Mouse (Mus musculus): ENCODE measurements at regions not wholly inside any gene's neighbourhood (a gene's known extent, or its start where the extent isn't known, plus 50 kb on each side); places are given as distances from the start of the nearest gene placed in this dataset.

GRCm38 (mm10) chr4:106053496-106053895, 262.5 kb upstream of the Usp24 start:
- H3K9ac ChIP-seq (ENCODE audit: control insufficient read depth, low read depth, low read length, poor library complexity, severe bottlenecking) = no peak overlapping the region
- no peaks in the 10 kb centered on the region for H3K9me3 ChIP-seq (replicated peaks; ENCODE audit: insufficient read depth, low read length)
- no peak for DNase-seq (ENCODE audit: low read depth, low spot score)

GRCm38 (mm10) chr4:106054324-106054723, 261.7 kb upstream of the Usp24 start:
- H3K9me3 ChIP-seq (replicated peaks; ENCODE audit: insufficient read depth, low read length) = no peaks in the 10 kb centered on the region

More at GRCm38 (mm10) chr4:106053496-106053895, 262.5 kb upstream of the Usp24 start:
- H3K27me3 ChIP-seq (ENCODE audit: control insufficient read depth in 1 of 2, insufficient read depth in 2 of 2, low read length in 2 of 2) = no peaks in the 10 kb centered on the region
- no peaks in the 10 kb centered on the region for H3K36me3 ChIP-seq (ENCODE audit: control insufficient read depth in 1 of 2, insufficient read depth in 2 of 2, low read length in 2 of 2)
- TF ChIP-seq HCFC1 (IDR thresholded peaks at IDR 0.05; ENCODE audit: low read depth, low read length) (no peak), MAZ (IDR thresholded peaks at IDR 0.05; ENCODE audit: low read depth, low read length) (no peak), SIN3A (IDR thresholded peaks at IDR 0.05; ENCODE audit: low read length) (no peak), GABPA (IDR thresholded peaks at IDR 0.05; ENCODE audit: low read depth, low read length) (no peak), TBP (IDR thresholded peaks at IDR 0.05; ENCODE audit: low read depth, low read length) (no peak), MAFK (IDR thresholded peaks at IDR 0.05; ENCODE audit: borderline replicate concordance, low read depth, low read length) (no peak), RAD21 (IDR thresholded peaks at IDR 0.05; ENCODE audit: low read depth, low read length) (no peak), ZNF384 (IDR thresholded peaks at IDR 0.05; ENCODE audit: low read depth, low read length) (no peak), POLR2AphosphoS2 (IDR thresholded peaks at IDR 0.05; ENCODE audit: low read length) (no peak), E2F4 (IDR thresholded peaks at IDR 0.05; ENCODE audit: borderline replicate concordance, low read depth, low read length) (no peak), NRF1 (IDR thresholded peaks at IDR 0.05; ENCODE audit: insufficient read depth, low read depth, low read length, poor library complexity, severe bottlenecking) (no peak), CTCF (IDR thresholded peaks at IDR 0.05 in 2 of 3, conservative IDR thresholded peaks at IDR 0.05 in 1 of 3; ENCODE audit: control insufficient read depth in 1 of 3, insufficient read depth in 1 of 3, low read depth in 2 of 3, low read length in 3 of 3, poor library complexity in 1 of 3, severe bottlenecking in 1 of 3) (no peak), MEF2A (IDR thresholded peaks at IDR 0.05; ENCODE audit: extremely low read depth, insufficient replicate concordance, low read depth, low read length, poor library complexity, severe bottlenecking) (no peak), CHD1 (IDR thresholded peaks at IDR 0.05; ENCODE audit: low read depth, low read length) (no peak), NELFE (IDR thresholded peaks at IDR 0.05; ENCODE audit: low read depth, low read length) (no peak), ELF1 (IDR thresholded peaks at IDR 0.05; ENCODE audit: low read depth, low read length) (no peak)
- no peak overlapping the region for H3K4me3 ChIP-seq (ENCODE audit: control insufficient read depth in 1 of 2, insufficient read depth in 1 of 2, low read depth in 2 of 2, low read length in 2 of 2)
- no peak overlapping the region for H3K27ac ChIP-seq (ENCODE audit: control insufficient read depth, low read depth, low read length)
- no peaks in the 10 kb centered on the region for H3K4me1 ChIP-seq (ENCODE audit: control insufficient read depth in 1 of 2, insufficient read depth in 2 of 2, low read length in 2 of 2)
- H3K79me2 ChIP-seq (ENCODE audit: control insufficient read depth, insufficient read depth, low read length, poor library complexity) = no peaks in the 10 kb centered on the region

More at GRCm38 (mm10) chr4:106054324-106054723, 261.7 kb upstream of the Usp24 start:
- Histone ChIP-seq H3K79me2 (ENCODE audit: control insufficient read depth, insufficient read depth, low read length, poor library complexity) (no peaks in the 10 kb centered on the region), H3K4me1 (ENCODE audit: control insufficient read depth in 1 of 2, insufficient read depth in 2 of 2, low read length in 2 of 2) (no peaks in the 10 kb centered on the region), H3K9ac (ENCODE audit: control insufficient read depth, low read depth, low read length, poor library complexity, severe bottlenecking) (no peak overlapping the region), H3K36me3 (ENCODE audit: control insufficient read depth in 1 of 2, insufficient read depth in 2 of 2, low read length in 2 of 2) (no peaks in the 10 kb centered on the region), H3K27ac (ENCODE audit: control insufficient read depth, low read depth, low read length) (no peak overlapping the region), H3K27me3 (ENCODE audit: control insufficient read depth in 1 of 2, insufficient read depth in 2 of 2, low read length in 2 of 2) (no peaks in the 10 kb centered on the region), H3K4me3 (ENCODE audit: control insufficient read depth in 1 of 2, insufficient read depth in 1 of 2, low read depth in 2 of 2, low read length in 2 of 2) (no peak overlapping the region)
- TF ChIP-seq MEF2A (IDR thresholded peaks at IDR 0.05; ENCODE audit: extremely low read depth, insufficient replicate concordance, low read depth, low read length, poor library complexity, severe bottlenecking) = no peak
- TF ChIP-seq BHLHE40 (IDR thresholded peaks at IDR 0.05; ENCODE audit: borderline replicate concordance, low read depth, low read length) = no peak
- no peak for TF ChIP-seq TBP (IDR thresholded peaks at IDR 0.05; ENCODE audit: low read depth, low read length)
- no peak for TF ChIP-seq TAL1 (IDR thresholded peaks at IDR 0.05; ENCODE audit: low read length)
- no peak for TF ChIP-seq SMC3 (IDR thresholded peaks at IDR 0.05; ENCODE audit: low read depth, low read length)
- no peak for TF ChIP-seq NELFE (IDR thresholded peaks at IDR 0.05; ENCODE audit: low read depth, low read length)
- TF ChIP-seq UBTF (IDR thresholded peaks at IDR 0.05; ENCODE audit: borderline replicate concordance, insufficient read depth, low read depth, low read length) = no peak
- TF ChIP-seq JUND (IDR thresholded peaks at IDR 0.05; ENCODE audit: low read depth, low read length) = no peak
- DNase-seq (ENCODE audit: low read depth, low spot score) = no peak
